Mouse (Mus musculus) kidney, postnatal 0 days (tissue): Measurements from ENCODE around the gene Olfr317. TPM values are rescaled to one million over a fixed set of nuclear protein-coding genes. Genes with fewer than 3 reads are reported as not detected.

Experiments
- ATAC-seq: fragments of 200-750 bp; cut with Nextera tagmentation; replicated peaks from 2 replicates; pipeline ENCODE4 v1.8.0; 2017; ENCODE audit warnings: low read depth, moderate number of reproducible peaks, moderate TSS enrichment, moderate library complexity; ENCODE audit not compliant: low FRiP score
- DNase-seq: peaks from one replicate; pipeline ENCODE4 v3.0.0-alpha.2; 2016; ENCODE audit warnings: low spot score
- H3K27ac ChIP-seq: fragments of 300-500 bp; sonication (generic); 2 replicates; pipeline ENCODE4 v1.5.1; 2014; ENCODE audit warnings: mild to moderate bottlenecking
- H3K27me3 ChIP-seq: fragments of 300-500 bp; sonication (generic); 2 replicates; pipeline ENCODE4 v1.6.1; 2014; ENCODE audit warnings: low read length, mixed read lengths; ENCODE audit not compliant: insufficient read depth
- H3K36me3 ChIP-seq: fragments of 300-500 bp; sonication (generic); 2 replicates; pipeline ENCODE4 v1.6.1; 2014; ENCODE audit warnings: low read length, mixed read lengths; ENCODE audit not compliant: insufficient read depth
- H3K4me1 ChIP-seq: fragments of 300-500 bp; sonication (generic); replicated peaks from 2 replicates; pipeline ENCODE4 v1.6.1; 2014; ENCODE audit warnings: antibody characterized with exemption, low read length, mixed read lengths; ENCODE audit not compliant: insufficient read depth
- H3K4me2 ChIP-seq: fragments of 300-500 bp; sonication (generic); 2 replicates; pipeline ENCODE4 v1.6.1; 2014; ENCODE audit warnings: mild to moderate bottlenecking, low read length, moderate library complexity, mixed read lengths
- H3K4me3 ChIP-seq: fragments of 300-500 bp; sonication (generic); replicated peaks from 2 replicates; pipeline ENCODE4 v1.5.1; 2014; ENCODE audit warnings: low read depth, low read length
- H3K9ac ChIP-seq: fragments of 300-500 bp; sonication (generic); 2 replicates; pipeline ENCODE4 v1.6.1; 2014; ENCODE audit warnings: low read depth, low read length
- H3K9me3 ChIP-seq: fragments of 300-500 bp; sonication (generic); replicated peaks from 2 replicates; pipeline ENCODE4 v1.6.1; 2016; ENCODE audit warnings: low read length, inconsistent platforms, mixed read lengths
- CTCF ChIP-seq: IDR thresholded peaks from 2 replicates; pipeline ENCODE4 v1.5.1; 2016; ENCODE audit warnings: antibody characterized with exemption, low read depth, mild to moderate bottlenecking, moderate library complexity
- WGBS: fragments of 180-500 bp; shearing (Covaris S2); extraction: QIAGEN DNeasy Blood & Tissue Kit; methylation state at CpG from one replicate; pipeline ENCODE4 v1.1.7; 2014; 5-methylcytosine and 5-hydroxymethylcytosine counted together
- polyA plus RNA-seq: library from polyadenylated mRNA; unstranded; fragments of >200 nt; fragmentation: Nextera tagmentation; extraction: Ambion mirVana; gene quantifications from 2 replicates; pipeline ENCODE4 v1.2.1, GENCODE M21; 2015

Gene Olfr317
- not detected in 2 replicates for polyA plus RNA-seq

DNA sequence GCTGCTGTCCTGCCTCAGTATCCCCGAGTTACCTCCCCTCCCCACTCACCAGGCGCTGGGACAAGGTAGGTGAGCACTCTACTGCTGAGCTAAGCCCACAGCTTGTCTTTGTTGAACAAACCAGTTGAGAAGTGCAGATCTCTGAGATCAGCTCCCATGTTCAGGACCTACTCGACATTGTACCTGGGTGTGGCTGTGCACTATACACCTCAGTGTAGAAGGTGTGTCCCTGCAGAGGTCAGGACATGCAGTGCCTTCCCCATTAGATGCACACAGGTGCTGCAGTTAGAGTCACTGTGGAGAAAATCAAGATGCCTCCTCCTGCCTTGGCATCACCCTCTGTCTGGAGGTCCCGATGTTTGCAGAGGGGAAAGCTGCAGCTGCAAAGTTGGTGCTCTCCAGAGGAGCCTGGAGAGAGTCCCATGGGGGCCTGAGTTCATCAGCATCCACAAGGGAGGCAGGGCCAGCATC, at the start of gene Olfr317:
Gene Olfr317, minus strand, starts transcription at position 421 of the 471 bp plus-strand sequence.
- DNase-seq (no peak), ATAC-seq (no peak)
- Histone ChIP-seq H3K4me3 (no peak within 1 kb of the TSS), H3K9me3 (no peaks in the 10 kb centered on the region), H3K4me1 (no peaks in the 10 kb centered on the region), H3K36me3 (no peaks in the 10 kb centered on the region), H3K27me3 (no peaks in the 10 kb centered on the region), H3K4me2 (no peak within 1 kb of the TSS), H3K9ac (no peak within 1 kb of the TSS), H3K27ac (no peak within 1 kb of the TSS)
- no peak for TF ChIP-seq CTCF
- WGBS = 75% methylated on average over 4 of the region's 4 CpGs

- Histone ChIP-seq H3K9me3 (no peaks in the 10 kb centered on the region), H3K9ac (no peak overlapping the region), H3K4me2 (no peak overlapping the region), H3K4me3 (no peak overlapping the region), H3K27me3 (no peaks in the 10 kb centered on the region), H3K36me3 (no peaks in the 10 kb centered on the region), H3K27ac (no peak overlapping the region), H3K4me1 (no peaks in the 10 kb centered on the region)
- no peak for TF ChIP-seq CTCF
- 73% methylated on average over 8 of the region's 8 CpGs for WGBS
- ATAC-seq = no peak
- DNase-seq = no peak
These were observed 49.3 kb upstream of the Olfr317 start for GRCm38 (mm10) chr11:58788346-58788745.

GRCm38 (mm10) chr11:58787651-58788050, 48.6 kb upstream of the Olfr317 start:
- Histone ChIP-seq H3K4me3 (no peak overlapping the region), H3K4me2 (no peak overlapping the region), H3K27me3 (no peaks in the 10 kb centered on the region), H3K36me3 (no peaks in the 10 kb centered on the region), H3K4me1 (no peaks in the 10 kb centered on the region), H3K9ac (no peak overlapping the region), H3K27ac (no peak overlapping the region), H3K9me3 (no peaks in the 10 kb centered on the region)
- WGBS = 90% methylated on average over 10 of the region's 10 CpGs
- DNase-seq = no peak
- no peak for TF ChIP-seq CTCF
- ATAC-seq = no peak

DNA sequence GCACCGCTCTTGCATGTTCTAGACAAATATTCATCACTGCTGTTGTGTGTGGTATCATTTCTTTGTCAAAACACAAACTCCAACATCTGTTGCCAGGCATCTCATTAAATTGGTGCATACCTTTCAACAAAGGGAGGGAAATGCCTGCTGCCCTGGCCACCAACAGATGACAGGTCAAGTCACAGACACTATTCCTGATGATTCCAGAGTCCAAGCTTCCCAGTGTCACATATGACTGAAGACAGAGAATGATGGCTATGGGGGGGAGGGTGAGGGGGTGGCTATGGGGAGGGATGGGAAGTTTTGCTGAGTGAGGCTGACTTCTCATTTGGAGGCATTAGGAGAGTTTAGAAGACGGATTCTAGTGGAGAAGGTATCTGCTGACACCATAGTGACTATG, 45.2 kb upstream of the Olfr317 start:
- Histone ChIP-seq H3K4me2 (no peak overlapping the region), H3K27me3 (no peaks in the 10 kb centered on the region), H3K27ac (no peak overlapping the region), H3K36me3 (no peaks in the 10 kb centered on the region), H3K4me1 (no peaks in the 10 kb centered on the region), H3K9me3 (no peaks in the 10 kb centered on the region), H3K4me3 (no peak overlapping the region), H3K9ac (no peak overlapping the region)
- WGBS = 82% methylated on average over 2 of the region's 2 CpGs
- no peak for DNase-seq
- TF ChIP-seq CTCF = no peak
- ATAC-seq = no peak

DNA sequence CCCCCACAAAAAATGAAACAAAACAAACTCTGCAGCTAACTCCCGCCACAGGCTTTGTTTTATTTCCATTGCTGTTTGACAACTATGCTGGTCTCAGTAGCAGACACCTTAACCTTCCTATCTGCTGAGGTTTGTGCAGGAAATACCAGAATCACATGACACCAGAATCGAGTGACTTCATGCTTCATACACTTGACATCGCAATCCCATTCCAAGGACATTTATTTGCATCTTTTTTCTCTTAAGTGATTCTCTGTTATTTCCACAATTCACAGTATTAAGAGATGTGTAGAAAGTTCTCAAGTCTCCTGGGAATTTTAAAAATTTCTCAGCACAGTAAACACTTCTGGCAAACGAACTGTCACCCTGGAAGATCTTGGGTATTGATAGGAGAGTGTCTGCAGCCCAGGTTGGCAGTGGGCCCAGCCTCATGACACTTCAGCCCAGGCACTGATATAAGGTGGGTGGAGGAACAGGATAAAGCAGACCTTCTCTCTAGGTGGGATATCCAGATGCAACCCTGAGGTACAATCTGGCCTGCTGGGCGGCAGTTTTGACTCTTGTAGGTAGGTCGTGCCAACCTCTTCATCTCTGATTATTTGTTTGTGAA, 43.6 kb upstream of the Olfr317 start, which contains the start of gene Olfr314:
Gene Olfr314, plus strand, starts transcription at position 473 of the 610 bp plus-strand sequence.
- no peak for ATAC-seq
- Histone ChIP-seq H3K27ac (no peak within 1 kb of the TSS), H3K4me2 (no peak within 1 kb of the TSS), H3K36me3 (no peaks in the 10 kb centered on the region), H3K4me1 (no peaks in the 10 kb centered on the region), H3K9me3 (no peaks in the 10 kb centered on the region), H3K27me3 (no peaks in the 10 kb centered on the region), H3K4me3 (no peak within 1 kb of the TSS), H3K9ac (no peak within 1 kb of the TSS)
- no peak for DNase-seq
- 69% methylated on average over 6 of the region's 6 CpGs for WGBS
- TF ChIP-seq CTCF = no peak

GRCm38 (mm10) chr11:58772888-58773287, 33.9 kb upstream of the Olfr317 start, which contains the start of gene Olfr315:
Gene Olfr315 (plus strand): TSS chr11:58773188.
- TF ChIP-seq CTCF = no peak
- Histone ChIP-seq H3K36me3 (no peaks in the 10 kb centered on the region), H3K4me1 (no peaks in the 10 kb centered on the region), H3K4me2 (no peak within 1 kb of the TSS), H3K27ac (no peak within 1 kb of the TSS), H3K27me3 (no peaks in the 10 kb centered on the region), H3K4me3 (no peak within 1 kb of the TSS), H3K9ac (no peak within 1 kb of the TSS), H3K9me3 (no peaks in the 10 kb centered on the region)
- ATAC-seq (no peak), DNase-seq (no peak)
